Mouse (Mus musculus) testis, adult 2 months (tissue): ENCODE measurements around the gene Exoc2.

Experiments
- CTCF ChIP-seq: fragments of 200-500 bp; IDR thresholded peaks from 2 replicates; pipeline ENCODE4 v1.5.1; 2012; ENCODE audit warnings: low read depth, mild to moderate bottlenecking, inconsistent platforms, low read length, moderate library complexity; ENCODE audit not compliant: control insufficient read depth, insufficient read depth, insufficient replicate concordance
- POLR2A ChIP-seq: fragments of 200-500 bp; IDR thresholded peaks from 2 replicates; pipeline ENCODE4 v1.6.1; 2012; ENCODE audit warnings: low read depth, mild to moderate bottlenecking, inconsistent platforms, low read length, moderate library complexity; ENCODE audit not compliant: control insufficient read depth

- TF ChIP-seq CTCF (no peak), POLR2A (no peak)
Measured at GRCm38 (mm10) chr13:30972102-30972501, 1.8 kb downstream of the Exoc2 start.
